Mouse (Mus musculus) adrenal gland, adult 10 weeks (tissue): Measurements from ENCODE around the gene P4ha3. TPM values are rescaled to one million over a fixed set of nuclear protein-coding genes. Genes with fewer than 3 reads are reported as not detected.

Experiments used
- polyA plus RNA-seq: library from polyadenylated mRNA; stranded (reverse); fragments of 350-450 nt; fragmentation: Illumina TruSeq; extraction: RNeasy Lipid Tissue Mini Kit (QIAGEN cat#74804); gene quantifications from one replicate; pipeline ENCODE4 v1.2.3, GENCODE M21; 2014; ENCODE audit warnings: low read depth, low replicate concordance

Gene P4ha3
- polyA plus RNA-seq: 0.41 TPM

GRCm38 (mm10) chr7:100285383-100285782, at the start of gene P4ha3:
P4ha3 (plus strand) TSS chr7:100285520.

Other genes with a start within 250 kb of the P4ha3 start
- 20.1 TPM for gene Pold3, start 164.0 kb upstream of the P4ha3 start, polyA plus RNA-seq
- gene Lipt2, start 126.2 kb upstream of the P4ha3 start, polyA plus RNA-seq: 8.6 TPM
- 2.2 TPM for gene Kcne3, start 109.0 kb upstream of the P4ha3 start, polyA plus RNA-seq
- gene Pgm2l1, start 58.1 kb upstream of the P4ha3 start, polyA plus RNA-seq: 13.2 TPM
- 26.5 TPM for gene C2cd3, start 86.7 kb downstream of the P4ha3 start, polyA plus RNA-seq
- 84.7 TPM for gene Ppme1, start 86.8 kb downstream of the P4ha3 start, polyA plus RNA-seq
- 7.2 TPM for gene Ucp3, start 187.5 kb downstream of the P4ha3 start, polyA plus RNA-seq
- gene Ucp2, start 207.8 kb downstream of the P4ha3 start, polyA plus RNA-seq: 10.8 TPM
- not detected for gene Dnajb13, start 229.4 kb downstream of the P4ha3 start, polyA plus RNA-seq